Mouse (Mus musculus): ENCODE measurements around the gene Olfr1459.

Olfr1459 gene

DNA sequence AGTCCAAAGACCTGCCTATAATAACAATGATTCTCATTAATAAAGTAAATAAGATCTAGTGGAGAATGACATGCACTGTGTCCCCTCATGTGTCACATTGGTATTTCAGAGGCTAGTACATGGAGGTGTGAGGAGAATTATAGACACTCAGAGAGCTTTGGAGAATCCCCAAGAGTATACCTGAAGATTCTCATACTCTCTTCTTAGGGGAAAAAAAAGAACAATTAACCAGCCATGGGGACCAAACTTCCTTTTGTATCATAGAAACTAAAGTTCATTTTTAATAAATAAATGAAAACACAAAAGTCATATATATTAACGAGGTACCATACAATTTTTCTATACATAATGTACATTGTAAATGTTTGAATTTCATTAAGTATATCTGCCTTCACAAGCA, at the start of gene Olfr1459:
Olfr1459 (minus strand) TSS at position 101 of the 400 bp plus-strand sequence.
- no peak for DNase-seq (ENCODE audit: low spot score)

DNA sequence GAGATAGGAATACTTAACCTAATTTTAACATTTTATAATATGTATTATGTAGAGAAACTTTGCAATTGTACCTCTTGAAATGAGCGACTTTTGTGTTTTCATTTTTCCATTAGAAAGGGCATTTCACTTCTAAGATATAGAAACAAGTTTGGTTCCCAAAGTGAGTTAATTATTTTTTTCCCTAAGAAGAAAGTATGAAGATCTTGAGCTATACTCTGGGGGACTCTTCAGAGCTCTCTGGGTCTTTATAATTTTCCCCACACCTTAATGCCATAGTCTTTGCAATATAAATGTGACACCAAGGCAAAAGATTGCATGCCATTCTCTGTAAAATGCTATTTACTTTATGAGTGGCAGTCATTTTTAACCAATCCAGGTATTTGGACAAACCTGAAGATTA, 36.1 kb upstream of the Olfr1459 start, which contains the start of gene Olfr1462:
Olfr1462 (plus strand) TSS at position 301 of the 400 bp plus-strand sequence.
- no peak for DNase-seq (ENCODE audit: low spot score)

GRCm38 (mm10) chr19:13162700-13163099, 13.4 kb upstream of the Olfr1459 start, which contains the start of gene Olfr1461:
Olfr1461 (plus strand) TSS chr19:13163000.
- no peak for DNase-seq (ENCODE audit: low spot score)

DNA sequence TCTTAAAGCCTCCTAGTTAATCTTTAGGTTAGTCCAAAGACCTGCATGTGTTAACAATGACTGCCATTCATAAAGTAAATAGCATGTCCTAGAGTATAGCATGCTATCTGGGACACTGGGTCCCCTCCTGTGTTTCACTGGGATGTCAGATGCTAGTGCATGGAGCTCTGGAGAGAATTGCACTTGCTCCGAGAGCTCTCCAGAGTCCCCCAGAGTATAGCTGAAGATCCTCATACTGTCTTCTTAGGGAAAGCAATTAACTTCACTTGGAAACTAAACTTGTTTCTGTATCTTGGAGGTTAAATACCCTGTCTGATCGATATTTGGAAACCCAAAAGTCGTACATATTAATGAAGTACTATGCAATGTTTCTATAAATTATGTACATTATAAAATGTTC, 42.7 kb downstream of the Olfr1459 start, which contains the start of gene Olfr1458:
Olfr1458 (minus strand) TSS at position 101 of the 400 bp plus-strand sequence.
- DNase-seq (ENCODE audit: low spot score) = no peak

DNA sequence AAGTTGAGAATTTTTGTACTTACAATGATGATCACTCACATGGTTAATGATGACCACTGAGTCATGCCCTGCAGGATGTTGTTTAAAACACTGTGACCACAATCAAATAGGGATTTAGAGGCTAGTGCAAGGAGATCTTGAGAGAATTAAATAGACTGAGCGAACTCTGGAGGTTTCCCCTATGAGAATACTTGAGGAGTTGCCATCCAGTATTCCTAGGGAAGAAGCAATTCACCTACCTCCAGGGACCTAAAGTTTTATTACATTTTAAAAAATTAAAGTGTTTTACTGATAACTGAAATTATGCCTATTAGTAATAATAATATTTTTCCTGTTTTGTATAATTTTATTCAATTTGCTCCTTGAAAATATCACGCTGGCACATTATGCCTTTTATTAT, 51.6 kb downstream of the Olfr1459 start, which contains the start of gene Olfr1457:
Olfr1457 (minus strand) TSS at position 101 of the 400 bp plus-strand sequence.
- no peak for DNase-seq (ENCODE audit: low spot score)

- DNase-seq (ENCODE audit: low spot score) = no peak
Observed at GRCm38 (mm10) chr19:13093908-13094307, 55.4 kb downstream of the Olfr1459 start.

All from testis, postnatal 14 days (tissue).